Mouse (Mus musculus) cortical plate, adult 2 months (tissue): ENCODE measurements at regions not wholly inside any gene's neighbourhood (a gene's known extent, or its start where the extent isn't known, plus 50 kb on each side); places are given as distances from the start of the nearest gene placed in this dataset.

Source experiments
- CTCF ChIP-seq: fragments of 200-500 bp; IDR thresholded peaks from 2 replicates; pipeline ENCODE4 v1.5.1; 2011; ENCODE audit warnings: mild to moderate bottlenecking, control low read depth, low read length; ENCODE audit not compliant: insufficient read depth; ENCODE audit errors: extremely low read depth
- POLR2A ChIP-seq: fragments of 200-500 bp; IDR thresholded peaks from 2 replicates; pipeline ENCODE4 v1.6.1; 2011; ENCODE audit warnings: mild to moderate bottlenecking, low read length, control low read depth; ENCODE audit not compliant: insufficient read depth; ENCODE audit errors: extremely low read depth

DNA sequence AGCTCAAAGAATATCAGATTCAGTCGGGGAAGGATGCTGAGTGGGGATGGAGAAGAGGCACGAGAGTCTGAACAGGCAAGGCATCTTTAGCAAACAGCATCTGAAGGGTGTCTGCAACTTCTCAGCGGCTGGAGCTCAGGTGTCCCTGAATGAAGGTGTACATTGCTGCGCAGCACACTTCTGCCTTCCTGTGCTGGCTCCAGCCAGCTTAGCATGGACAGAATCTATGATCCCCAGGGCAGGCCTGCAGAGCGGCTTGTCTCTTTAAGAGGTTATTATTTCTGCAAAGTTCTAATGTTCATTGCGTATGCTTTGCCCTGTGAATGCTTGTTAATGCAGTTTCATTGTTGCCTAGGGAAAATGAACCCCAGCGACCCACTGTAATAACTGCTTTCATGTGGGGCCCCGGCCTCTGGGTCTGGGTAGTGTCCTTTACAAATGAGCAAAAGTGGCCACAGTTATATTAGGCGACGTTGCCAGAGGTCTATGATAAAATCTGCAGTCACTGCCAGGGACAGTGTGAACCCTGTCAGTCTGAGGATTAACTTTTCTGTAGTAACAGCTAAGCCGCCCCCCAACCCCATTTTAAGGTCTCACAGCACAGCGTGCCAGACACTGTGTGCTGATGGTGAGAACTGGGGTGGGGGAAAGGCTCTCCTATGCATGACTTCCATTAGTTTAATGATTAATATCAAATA lies 88.3 kb upstream of the Bmper start:
- no peak for TF ChIP-seq CTCF
- no peak for TF ChIP-seq POLR2A
